Mouse (Mus musculus) ES-Bruce4 (cell line): Measurements from ENCODE around the gene Ncaph2.

ENCODE experiments used
- CTCF ChIP-seq: IDR thresholded peaks from one replicate; pipeline ENCODE4 v1.8.1; 2011; ENCODE audit warnings: low read depth, low read length
- EP300 ChIP-seq: IDR thresholded peaks from 2 replicates; pipeline ENCODE4 v1.6.1; 2011; ENCODE audit warnings: low read depth, low read length; ENCODE audit not compliant: insufficient read depth

DNA sequence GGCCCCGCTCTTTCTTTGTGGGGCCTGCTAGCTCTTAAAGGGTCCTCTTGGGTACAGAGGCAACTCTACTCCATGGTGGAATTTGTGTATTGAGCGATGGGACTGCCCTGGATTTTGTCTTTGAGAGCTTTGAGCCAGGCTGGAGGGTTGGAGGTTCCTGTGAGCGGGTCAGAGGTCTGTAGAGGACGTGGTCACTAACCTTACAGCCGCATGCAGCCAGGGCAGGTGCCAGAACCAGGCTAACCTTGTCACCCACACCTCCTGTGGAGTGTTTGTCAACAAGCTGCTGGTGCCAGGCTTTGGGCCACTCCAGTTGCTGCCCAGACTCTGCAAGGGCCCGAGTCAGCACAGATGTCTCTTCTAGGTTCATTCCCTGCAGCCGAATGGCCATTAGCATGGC is 20.5 kb downstream of the Ncaph2 start:
- TF ChIP-seq CTCF, result no peak
- TF ChIP-seq EP300, result no peak
